Mouse (Mus musculus): Measurements from ENCODE around the gene Rab43. TPM values are rescaled to one million over a fixed set of nuclear protein-coding genes. Genes with fewer than 3 reads are reported as not detected.

Gene Rab43
- 10 to 100 TPM; 16.9 to 26.4 TPM for total RNA-seq (2021)

DNA sequence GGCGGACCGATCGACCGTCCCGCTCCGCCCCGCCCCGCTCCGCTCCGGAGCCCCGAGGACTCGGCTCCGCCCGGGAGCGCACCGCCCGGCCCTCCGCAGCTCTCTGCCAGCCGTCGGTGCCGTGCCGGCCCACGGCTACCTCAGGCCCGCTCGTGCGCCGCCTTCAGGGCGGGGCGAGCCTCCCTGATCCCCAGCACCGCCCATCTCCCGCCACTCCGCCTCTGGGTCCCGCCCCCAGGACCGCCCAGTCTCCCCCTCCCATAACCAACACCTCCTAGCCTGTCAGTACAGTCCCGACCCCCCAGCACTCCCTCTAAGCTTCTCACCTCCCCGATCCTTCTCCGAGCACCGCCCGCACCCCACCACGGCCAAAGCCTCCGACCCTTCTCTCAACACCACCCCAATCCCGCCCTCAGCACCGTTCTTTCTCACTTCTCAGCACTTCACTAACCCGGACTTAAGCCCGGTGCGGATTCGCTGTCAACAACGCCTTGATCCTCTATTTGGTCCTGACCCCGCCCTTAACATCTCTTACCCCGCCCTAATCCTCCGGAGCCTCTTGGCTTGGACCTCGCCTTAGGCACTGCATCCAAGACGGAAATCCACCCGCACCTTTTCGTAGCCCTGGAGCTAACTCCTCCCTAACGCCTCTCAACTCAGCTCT is at the start of gene Rab43:
Gene Rab43, minus strand, starts transcription at position 490 of the 664 bp plus-strand sequence.
- intact Hi-C loops (cut with DNase I): loop anchor here (2.0 to 5.0 kb wide), 2 partner anchors 25 to 50 kb away; no protein-coding TSS in a partner anchor

DNA sequence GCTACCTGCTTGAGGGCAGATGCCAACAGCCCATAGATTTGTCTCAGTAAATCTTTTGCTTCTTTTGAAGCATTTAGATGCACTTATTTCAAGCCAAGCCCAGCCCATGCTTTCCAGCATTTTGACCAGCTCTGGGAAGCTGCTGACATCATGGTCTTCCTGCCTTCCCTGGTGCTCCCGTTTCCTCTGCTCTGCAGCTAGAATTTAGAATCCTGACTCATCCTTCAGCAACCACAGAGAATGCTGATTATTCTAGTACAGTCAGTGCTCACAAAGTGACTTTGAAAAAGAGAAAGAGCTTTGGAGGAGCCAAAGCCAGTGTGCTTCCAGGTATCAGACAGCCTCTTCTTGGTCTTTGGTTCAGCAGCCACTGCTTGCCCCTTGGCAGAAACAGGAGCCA is 45.1 kb upstream of the Rab43 start:
- intact Hi-C loops (cut with DNase I): no loop called here

More for the DNA sequence above, at the start of gene Rab43:
- peak; percentile 94 to 96 for DNase-seq

DNA sequence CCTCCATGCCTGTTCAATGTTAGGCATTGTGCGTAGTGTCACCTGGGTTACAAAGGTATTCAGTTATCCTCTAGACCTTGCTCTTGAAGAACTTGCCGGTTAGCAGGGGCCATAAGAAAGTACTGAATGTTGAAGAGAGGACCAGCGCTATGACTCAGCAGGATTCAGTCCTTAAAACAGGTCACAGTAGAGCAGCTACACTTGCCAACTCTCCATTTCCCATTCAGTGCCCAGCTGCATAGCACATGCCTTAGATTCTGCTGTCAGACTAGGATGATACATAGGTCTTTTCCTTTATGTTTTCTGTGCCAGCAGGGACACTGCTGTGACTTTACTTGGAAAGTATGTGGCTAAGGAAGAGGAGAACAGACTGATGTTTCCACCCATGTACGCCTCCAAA is 41.5 kb upstream of the Rab43 start:
- DNase-seq: no peak
- intact Hi-C loops (cut with DNase I): loop anchor here (5.0 kb wide), 1 partner anchor 34 kb away; the partner anchor contains the start of gene Copg1

More for the DNA sequence above, 45.1 kb upstream of the Rab43 start:
- no peak for DNase-seq

GRCm38 (mm10) chr6:87851871-87852270 is 39.9 kb upstream of the Rab43 start:
- DNase-seq: no peak
- intact Hi-C loops (cut with DNase I): loop anchor here (5.0 kb wide), 1 partner anchor 35 kb away; the partner anchor contains the start of gene Copg1

DNA sequence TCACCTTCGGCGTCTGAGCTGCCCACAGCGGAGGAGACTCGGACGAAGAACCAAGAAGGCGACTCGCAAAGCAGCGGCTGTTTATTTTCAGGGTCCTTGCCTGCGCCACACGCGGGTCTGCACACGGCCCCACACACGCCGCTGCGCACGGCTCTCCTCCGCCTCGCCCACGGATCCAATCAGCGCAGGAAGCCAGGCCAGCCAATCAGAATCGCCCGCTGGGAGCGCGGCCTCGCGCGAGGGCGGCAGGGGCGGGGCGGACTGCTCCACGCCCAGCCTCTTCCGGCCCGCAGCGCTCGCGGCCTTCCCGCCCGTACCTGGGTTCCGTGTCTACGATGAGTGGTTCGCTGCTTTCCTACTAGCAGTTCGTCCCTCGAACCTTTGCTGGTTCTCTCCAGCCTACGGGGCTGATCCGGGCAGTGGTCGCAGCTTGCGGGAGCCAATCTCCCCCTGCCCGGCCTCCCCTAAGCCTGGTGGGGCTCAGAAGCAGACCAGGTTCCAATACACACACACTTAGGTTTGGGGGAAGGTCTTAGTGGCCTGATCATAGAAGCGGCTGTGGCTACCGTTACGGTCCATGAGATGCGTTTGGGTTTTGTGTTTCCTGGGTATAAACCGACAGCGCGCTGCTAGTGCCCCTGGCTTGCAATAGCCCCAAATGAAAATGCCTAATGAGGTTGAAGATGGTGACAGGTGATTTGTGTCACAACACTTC is 39.1 kb upstream of the Rab43 start, which contains the start of gene Cnbp:
Gene Cnbp, minus strand, starts transcription at position 207 of the 715 bp plus-strand sequence.
- intact Hi-C loops (cut with DNase I): loop anchor here (5.0 kb wide), 1 partner anchor 36 kb away; the partner anchor contains the start of gene Copg1
- peak; percentile 97 for DNase-seq

GRCm38 (mm10) chr6:87850155-87850899 is 38.4 kb upstream of the Rab43 start:
- peak; percentile 71 to 72 for DNase-seq
- intact Hi-C loops (cut with DNase I): loop anchor here (5.0 kb wide), 1 partner anchor 37 kb away; the partner anchor contains the start of gene Copg1

GRCm38 (mm10) chr6:87849780-87850154 is 37.8 kb upstream of the Rab43 start:
- intact Hi-C loops (cut with DNase I): loop anchor here (5.0 kb wide), 1 partner anchor 38 kb away; the partner anchor contains the start of gene Copg1
- DNase-seq: peak in 1 of 2 experiments; percentile 16

DNA sequence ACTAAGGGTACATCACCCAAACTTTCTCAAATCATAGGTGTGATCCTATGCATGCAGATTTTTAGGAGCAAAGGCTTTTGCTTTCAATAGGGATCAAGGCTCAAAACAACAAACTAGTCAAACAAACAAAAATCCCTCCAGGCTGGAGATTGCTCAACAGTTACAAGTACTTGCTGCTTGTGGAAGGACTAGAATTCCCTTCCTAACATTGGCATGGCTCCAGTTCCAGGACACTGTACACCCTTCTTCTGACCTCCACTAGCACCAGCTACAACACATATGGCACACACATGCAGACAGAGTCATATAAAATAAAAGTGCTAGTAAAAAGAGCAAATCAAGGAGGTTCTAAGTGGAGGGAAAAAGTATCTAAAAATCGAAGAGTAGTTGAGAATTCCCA is 34.8 kb upstream of the Rab43 start:
- intact Hi-C loops (cut with DNase I): no loop called here
- DNase-seq: peak in 1 of 2 experiments; percentile 18

GRCm38 (mm10) chr6:87845031-87845695 is 33.2 kb upstream of the Rab43 start:
- no peak for DNase-seq
- intact Hi-C loops (cut with DNase I): no loop called here

DNA sequence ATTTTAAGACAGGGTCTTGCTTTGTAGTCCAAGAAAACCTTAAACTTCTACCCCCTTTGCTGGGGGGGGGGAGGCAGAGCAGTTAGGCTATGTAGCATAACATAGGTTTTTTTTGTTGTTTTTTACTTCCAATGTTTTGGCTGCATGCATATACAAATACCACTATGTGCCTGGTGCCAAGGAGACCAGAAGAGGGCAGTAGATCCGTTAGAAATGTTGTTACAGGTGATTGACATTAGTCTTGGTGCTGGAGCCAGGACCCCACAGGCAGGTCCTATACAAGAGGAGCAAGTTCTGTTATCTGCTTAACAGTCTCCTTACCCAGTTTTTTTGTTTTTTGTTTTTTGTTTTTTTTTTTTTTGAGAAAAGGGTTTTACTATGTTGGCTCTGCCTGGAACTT is 30.3 kb upstream of the Rab43 start:
- intact Hi-C loops (cut with DNase I): no loop called here
- peak in 1 of 2 experiments; percentile 9 for DNase-seq

- DNase-seq: no peak
- intact Hi-C loops (cut with DNase I): no loop called here
Measured at GRCm38 (mm10) chr6:87841635-87842034, 29.7 kb upstream of the Rab43 start.

- no peak for DNase-seq
- intact Hi-C loops (cut with DNase I): loop anchor here (2.0 kb wide), 1 partner anchor 47 kb away; the partner anchor contains the start of gene Copg1
Measured at GRCm38 (mm10) chr6:87839797-87840341, 27.9 kb upstream of the Rab43 start.

GRCm38 (mm10) chr6:87838551-87839197 is 26.7 kb upstream of the Rab43 start, which contains the start of gene Isy1:
Gene Isy1, minus strand, starts transcription at chr6:87838798.
- intact Hi-C loops (cut with DNase I): loop anchor here (2.0 kb wide), 1 partner anchor 48 kb away; the partner anchor contains the start of gene Copg1

GRCm38 (mm10) chr6:87835695-87836094 is 23.7 kb upstream of the Rab43 start, which contains the start of gene Gm45140:
Gene Gm45140, minus strand, starts transcription at chr6:87835795.
- intact Hi-C loops (cut with DNase I): loop anchor here (2.0 kb wide), 1 partner anchor 23 kb away; the partner anchor contains the start of gene Rab43
- no peak for DNase-seq

More at GRCm38 (mm10) chr6:87838551-87839197, 26.7 kb upstream of the Rab43 start, which contains the start of gene Isy1:
- DNase-seq: peak; percentile 97

DNA sequence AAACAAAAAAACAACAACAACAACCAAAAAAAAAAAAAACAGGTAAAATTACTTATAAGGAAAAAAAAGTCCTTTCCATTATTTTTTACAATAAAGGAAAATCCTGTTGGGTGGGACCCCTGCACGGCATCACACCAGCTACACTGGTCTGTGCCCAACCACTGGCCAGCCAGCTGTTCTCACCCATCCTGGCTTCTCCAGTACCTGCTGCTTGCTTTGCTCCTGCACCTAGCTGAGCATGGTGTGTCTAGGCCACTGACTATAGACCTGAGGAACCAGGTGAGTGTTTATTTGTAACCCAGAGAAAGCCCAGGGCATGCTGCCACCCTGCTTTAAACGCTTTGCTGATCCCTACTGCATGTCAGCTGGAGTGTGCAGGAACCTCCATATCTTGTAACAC is 8.4 kb upstream of the Rab43 start:
- intact Hi-C loops (cut with DNase I): no loop called here
- DNase-seq: no peak

GRCm38 (mm10) chr6:87814486-87814885 is 2.5 kb upstream of the Rab43 start:
- intact Hi-C loops (cut with DNase I): loop anchor here (5.0 kb wide), 1 partner anchor 52 kb away; no protein-coding TSS in a partner anchor
- no peak for DNase-seq

DNA sequence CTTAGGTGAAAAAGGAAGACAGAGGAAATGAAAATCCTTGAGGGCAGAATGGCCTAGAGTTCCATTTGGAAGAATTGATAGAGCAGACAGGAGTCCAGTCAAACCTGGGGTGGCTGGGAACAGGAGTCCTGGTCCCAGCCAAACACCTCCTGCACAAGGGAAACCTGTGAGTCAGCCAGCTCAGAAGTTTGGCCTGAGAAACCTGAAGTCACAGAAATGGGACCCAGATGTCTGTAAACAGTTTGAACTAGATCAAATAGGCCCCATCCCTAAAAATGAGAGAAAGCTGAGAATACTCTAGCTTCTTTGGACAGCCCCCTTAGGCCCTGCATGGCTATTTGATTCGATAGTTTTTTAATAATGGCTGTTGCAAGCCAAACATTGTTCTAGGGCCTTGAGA is 692 bp upstream of the Rab43 start:
- intact Hi-C loops (cut with DNase I): loop anchor here (2.0 to 5.0 kb wide), 2 partner anchors 24 to 50 kb away; no protein-coding TSS in a partner anchor
- DNase-seq: no peak

Data from heart, postnatal 10 days (tissue).